Mouse (Mus musculus) spleen, adult 2 months (tissue): Measurements from ENCODE around the gene Snap47. TPM values are rescaled to one million over a fixed set of nuclear protein-coding genes. Genes with fewer than 3 reads are reported as not detected.

Source experiments
- DNase-seq, 2 experiments: peaks; one replicate each; pipeline versions ENCODE4 v3.0.0 to v3.0.0-alpha.2; 2012 to 2021; ENCODE audit warnings: low spot score in 2 of 2, low read depth in 1 of 2
- H3K27ac ChIP-seq: fragments of 200-500 bp; 2 replicates; pipeline ENCODE4 v1.5.1; 2012; ENCODE audit warnings: low read length, inconsistent platforms; ENCODE audit not compliant: insufficient read depth
- H3K27me3 ChIP-seq: fragments of 200-500 bp; 2 replicates; pipeline ENCODE4 v1.6.1; 2012; ENCODE audit warnings: mild to moderate bottlenecking, moderate library complexity, low read length, inconsistent platforms; ENCODE audit not compliant: control insufficient read depth, insufficient read depth
- H3K36me3 ChIP-seq: fragments of 200-500 bp; 2 replicates; pipeline ENCODE4 v1.6.1; 2012; ENCODE audit warnings: mild to moderate bottlenecking, low read length, inconsistent platforms; ENCODE audit not compliant: control insufficient read depth, insufficient read depth
- H3K4me1 ChIP-seq: fragments of 200-500 bp; 2 replicates; pipeline ENCODE4 v1.6.1; 2011; ENCODE audit warnings: inconsistent platforms; ENCODE audit not compliant: control insufficient read depth, insufficient read depth, insufficient read length
- H3K4me3 ChIP-seq: fragments of 200-500 bp; 2 replicates; pipeline ENCODE4 v1.5.1; 2011; ENCODE audit warnings: mild to moderate bottlenecking, inconsistent platforms; ENCODE audit not compliant: insufficient read depth, insufficient read length; ENCODE audit errors: extremely low read depth
- CTCF ChIP-seq: fragments of 200-500 bp; IDR thresholded peaks from 2 replicates; pipeline ENCODE4 v1.5.1; 2011; ENCODE audit warnings: mild to moderate bottlenecking, inconsistent platforms; ENCODE audit not compliant: insufficient read depth, insufficient read length, insufficient replicate concordance; ENCODE audit errors: extremely low read depth
- POLR2A ChIP-seq: fragments of 200-500 bp; IDR thresholded peaks from 2 replicates; pipeline ENCODE4 v1.6.1; 2011; ENCODE audit warnings: low read depth, low read length, inconsistent platforms
- WGBS: fragments of 180-500 bp; shearing (Covaris S2); methylation state at CpG from one replicate; pipeline ENCODE4 v1.1.7; 2018; 5-methylcytosine and 5-hydroxymethylcytosine counted together
- polyA plus RNA-seq: library from polyadenylated mRNA; depleted of rRNA; stranded (reverse); fragments of >200 nt; gene quantifications from 2 replicates; pipeline ENCODE4 v1.2.3, GENCODE M21; 2012; rRNA removed

Snap47 gene
- polyA plus RNA-seq, 1 experiment = 10.8 TPM

GRCm38 (mm10) chr11:59361291-59361690, 89.7 kb downstream of the Snap47 start:
- WGBS = 89% methylated on average over 9 of the region's 9 CpGs
- H3K27me3 ChIP-seq = no peaks in the 10 kb centered on the region
- no peak overlapping the region for H3K4me3 ChIP-seq
- no peaks in the 10 kb centered on the region for H3K4me1 ChIP-seq
- H3K36me3 ChIP-seq = no peaks in the 10 kb centered on the region
- no peak overlapping the region for H3K27ac ChIP-seq
- no peak for DNase-seq
- TF ChIP-seq CTCF (no peak), POLR2A (no peak)

Other genes starting within 250 kb of the Snap47 start
- 16.1 and 21.8 TPM in 2 replicates for gene Mrpl55, start 248.7 kb downstream of the Snap47 start, polyA plus RNA-seq
- gene 2310033P09Rik, start 242.9 kb downstream of the Snap47 start, polyA plus RNA-seq = 19.9 and 25.0 TPM in 2 replicates
- 252 and 312 TPM in 2 replicates for gene Arf1, start 222.9 kb downstream of the Snap47 start, polyA plus RNA-seq
- 0.04 TPM in 1 of 2 replicates, not detected in the other for gene Wnt3a, start 160.4 kb downstream of the Snap47 start, polyA plus RNA-seq
- 0.33 and 0.40 TPM in 2 replicates for gene Wnt9a, start 144.3 kb downstream of the Snap47 start, polyA plus RNA-seq
- gene Prss38, start 75.5 kb downstream of the Snap47 start, polyA plus RNA-seq = not detected in 2 replicates
- 4.6 and 4.7 TPM in 2 replicates for gene Jmjd4, start 1.1 kb downstream of the Snap47 start, polyA plus RNA-seq
- gene Zfp867, start 21.3 kb upstream of the Snap47 start, polyA plus RNA-seq = 0.09 and 0.25 TPM in 2 replicates
- 8.8 TPM in 2 replicates for gene Zkscan17, start 75.6 kb upstream of the Snap47 start, polyA plus RNA-seq
- 1.9 and 2.9 TPM in 2 replicates for gene Nlrp3, start 90.4 kb upstream of the Snap47 start, polyA plus RNA-seq
- not detected in 2 replicates for gene Olfr222, start 125.0 kb upstream of the Snap47 start, polyA plus RNA-seq
- gene Olfr223, start 142.1 kb upstream of the Snap47 start, polyA plus RNA-seq = not detected in 2 replicates
- 41.7 and 55.4 TPM in 2 replicates for gene Mprip, start 210.1 kb upstream of the Snap47 start, polyA plus RNA-seq